Mouse (Mus musculus) layer of hippocampus, postnatal 14 days (tissue): ENCODE measurements around the gene Ubald1. TPM values are rescaled to one million over a fixed set of nuclear protein-coding genes. Genes with fewer than 3 reads are reported as not detected.

Experiments used
- DNase-seq, 2 experiments: peaks; one replicate each; pipeline ENCODE4 v3.0.0; 2021 to 2022; ENCODE audit warnings: low spot score in 2 of 2, mixed read lengths in 1 of 2
- total RNA-seq, 2 experiments: library from RNA; stranded (reverse); gene quantifications; 2 replicates each; pipeline ENCODE4 v1.2.3; 2021

The Ubald1 gene
- total RNA-seq, 2 experiments from 2014 or later, result 80.1 to 84.6 TPM

DNA sequence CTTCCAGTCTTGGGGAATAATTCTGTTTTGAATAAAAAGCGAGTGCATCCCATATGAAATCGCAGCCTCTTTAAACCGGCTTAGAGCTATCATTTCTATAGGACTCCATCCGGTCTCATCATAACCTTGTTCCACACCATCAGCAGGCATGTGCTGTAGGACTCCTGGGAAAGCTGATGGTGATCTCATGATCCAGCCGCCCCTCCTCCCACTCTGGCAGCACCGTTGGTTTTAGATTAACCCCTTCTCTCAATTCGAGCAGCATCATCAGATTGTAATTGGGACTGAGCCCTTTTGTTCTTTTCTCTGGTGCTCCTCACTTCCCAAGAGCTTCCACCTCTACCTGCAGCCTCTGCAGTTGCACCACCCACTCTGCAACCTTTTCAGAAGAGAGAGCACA lies 21.1 kb upstream of the Ubald1 start:
- DNase-seq, result no peak

DNA sequence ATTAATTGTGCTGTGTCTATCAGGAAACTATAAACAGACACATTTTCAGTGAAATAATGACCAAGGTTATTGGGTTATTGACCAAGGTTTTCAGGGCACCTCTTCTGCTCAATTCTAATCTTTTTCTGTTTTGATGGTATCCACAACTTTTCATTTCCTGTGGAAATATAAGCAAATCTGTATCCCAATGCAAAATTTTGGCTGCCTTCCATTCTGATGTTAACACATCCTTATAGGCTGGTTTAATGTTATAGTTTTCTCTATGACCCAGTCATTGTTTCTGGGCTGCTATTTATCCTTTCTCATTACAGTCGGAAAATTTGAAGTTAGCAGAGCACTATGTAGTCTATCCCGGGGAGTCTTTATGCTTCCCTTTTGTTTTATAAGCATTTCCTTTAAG lies 19.6 kb upstream of the Ubald1 start:
- DNase-seq, result no peak

DNA sequence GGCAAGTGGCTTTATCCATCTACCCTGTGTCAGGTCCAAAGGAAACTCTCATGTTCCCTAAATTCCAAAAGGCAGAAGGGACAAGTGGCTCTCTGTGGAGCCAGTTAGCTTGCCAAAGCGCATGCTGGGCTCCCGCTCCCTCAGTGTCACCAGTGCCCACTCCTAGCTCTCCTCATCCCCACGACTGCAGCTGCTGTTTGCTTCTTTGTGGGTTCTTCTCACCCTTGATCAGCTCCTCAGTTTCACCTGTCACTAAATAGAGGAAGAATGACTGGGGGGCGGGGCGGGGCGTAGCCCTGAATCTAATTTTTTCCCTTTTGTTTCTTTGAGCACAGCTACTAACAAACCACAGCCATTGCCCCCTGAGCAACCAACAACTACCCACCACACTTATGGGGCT lies 18.8 kb upstream of the Ubald1 start:
- no peak for DNase-seq

DNA sequence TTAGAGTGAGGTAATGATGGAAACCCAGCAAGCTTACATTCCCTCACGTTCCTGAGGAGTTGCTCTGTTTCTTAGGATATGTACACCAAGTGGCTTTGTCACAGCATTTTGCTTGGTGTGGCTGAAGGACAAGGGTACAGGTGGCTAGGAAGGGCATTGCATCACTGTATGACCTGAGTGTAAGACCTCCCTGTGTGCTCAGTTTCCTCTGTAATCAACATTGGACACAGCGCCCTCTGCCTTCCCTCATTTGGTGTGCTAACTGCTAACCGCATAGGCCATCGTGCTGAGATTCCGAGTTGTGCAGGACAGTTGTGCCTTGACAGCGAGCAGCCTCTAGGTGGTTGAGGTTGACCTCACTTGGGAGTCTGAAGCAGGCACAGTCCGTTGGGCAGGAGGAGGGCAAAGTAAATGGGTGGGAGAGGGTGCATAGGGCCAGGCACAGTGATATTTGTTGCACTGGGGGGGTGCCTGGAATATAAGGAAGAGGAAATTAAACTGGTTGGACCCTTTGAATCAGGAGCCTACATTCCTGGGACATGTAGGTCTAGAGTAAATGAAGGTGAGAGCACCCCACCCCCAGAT lies 17.1 kb upstream of the Ubald1 start:
- DNase-seq, result no peak

DNA sequence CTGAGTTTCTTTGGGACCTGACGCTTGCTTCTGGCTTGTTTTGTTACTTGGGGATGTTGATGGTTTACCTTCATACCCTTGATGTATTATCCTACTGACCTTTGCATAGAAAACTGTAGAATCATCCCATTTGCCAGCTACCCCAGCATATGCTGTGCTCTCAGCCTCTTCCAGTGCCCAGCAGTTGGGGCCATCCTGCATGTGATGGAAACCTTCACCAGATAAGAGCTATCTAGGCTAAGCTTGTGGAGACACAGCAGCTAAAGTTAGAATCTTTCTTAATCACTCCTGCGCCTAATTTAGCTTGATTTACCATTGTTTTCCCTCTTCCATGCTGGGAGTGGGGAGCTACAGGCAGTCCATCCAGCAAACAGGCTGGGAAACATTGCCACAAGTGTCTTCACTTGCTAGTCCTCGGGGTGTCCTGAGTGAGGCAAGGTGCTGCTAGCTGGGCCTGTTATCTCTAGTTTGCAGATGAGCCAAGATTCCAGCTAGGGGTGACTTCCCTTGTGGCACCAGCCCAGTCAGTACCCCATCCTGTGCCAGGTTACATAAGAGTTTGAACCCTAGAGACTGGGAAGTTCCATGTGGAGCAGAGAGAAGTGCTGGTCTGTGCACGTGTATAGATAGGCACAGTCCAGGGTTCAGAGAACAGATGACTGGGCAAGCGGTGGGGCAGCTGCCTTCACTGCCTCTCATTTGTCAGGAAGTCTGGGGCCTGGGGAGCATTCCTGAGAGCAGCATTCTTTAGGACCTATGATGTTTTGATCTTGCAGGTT lies 16.3 kb upstream of the Ubald1 start:
- DNase-seq, result no peak

DNA sequence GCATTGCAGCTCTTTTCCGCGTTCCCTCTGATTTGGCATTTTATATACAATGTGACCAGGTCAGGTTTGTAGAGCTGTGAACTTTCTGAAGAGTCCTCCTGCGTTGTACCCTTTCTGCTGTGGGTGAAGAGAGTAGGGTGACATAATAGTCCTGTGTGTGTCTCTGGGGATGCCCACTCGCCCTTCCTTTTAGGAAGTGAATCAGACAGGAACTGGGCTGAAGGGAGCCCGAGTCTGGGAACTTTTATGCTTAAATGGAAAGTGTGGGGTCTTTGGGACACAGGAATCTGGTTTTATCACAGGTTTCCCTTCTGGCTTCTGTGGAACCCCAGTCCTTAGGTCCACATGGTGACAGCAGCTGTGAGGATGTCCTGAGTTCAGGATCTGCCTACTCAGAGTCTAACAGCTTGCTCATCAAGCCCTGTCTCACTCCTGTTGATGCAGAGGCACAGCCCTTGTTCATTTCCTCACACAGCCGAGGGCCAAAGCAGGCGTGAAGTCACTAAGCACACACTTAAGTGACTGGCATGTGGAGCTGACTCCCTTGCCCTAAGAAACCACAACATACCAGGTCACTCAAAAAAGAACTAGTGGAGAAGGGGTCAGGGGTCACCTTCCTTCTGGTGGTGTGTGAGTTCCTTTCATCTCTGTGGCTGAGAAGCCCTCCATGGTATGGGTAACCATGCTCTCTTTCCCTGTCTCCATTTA lies 14.2 kb upstream of the Ubald1 start:
- no peak for DNase-seq

DNA sequence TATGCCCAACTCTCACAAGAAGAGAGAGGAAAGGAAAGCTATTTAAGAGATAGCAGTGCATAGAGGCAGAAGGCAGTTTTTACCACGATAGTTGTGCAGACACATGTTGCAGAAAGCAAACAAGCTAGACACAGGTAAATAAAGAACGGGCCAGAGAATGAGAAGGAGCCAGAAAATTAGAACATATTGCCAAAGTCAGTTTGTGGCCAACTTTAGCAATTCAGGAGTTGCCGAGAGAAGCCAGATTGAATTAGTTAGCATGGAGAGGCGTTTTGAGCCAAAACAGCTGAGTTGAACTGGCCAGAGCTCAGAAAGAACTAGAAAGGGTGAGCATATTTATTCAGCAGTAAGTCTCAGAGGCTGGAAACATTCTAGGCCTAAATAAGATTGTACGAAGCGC lies 12.1 kb upstream of the Ubald1 start:
- no peak for DNase-seq

DNA sequence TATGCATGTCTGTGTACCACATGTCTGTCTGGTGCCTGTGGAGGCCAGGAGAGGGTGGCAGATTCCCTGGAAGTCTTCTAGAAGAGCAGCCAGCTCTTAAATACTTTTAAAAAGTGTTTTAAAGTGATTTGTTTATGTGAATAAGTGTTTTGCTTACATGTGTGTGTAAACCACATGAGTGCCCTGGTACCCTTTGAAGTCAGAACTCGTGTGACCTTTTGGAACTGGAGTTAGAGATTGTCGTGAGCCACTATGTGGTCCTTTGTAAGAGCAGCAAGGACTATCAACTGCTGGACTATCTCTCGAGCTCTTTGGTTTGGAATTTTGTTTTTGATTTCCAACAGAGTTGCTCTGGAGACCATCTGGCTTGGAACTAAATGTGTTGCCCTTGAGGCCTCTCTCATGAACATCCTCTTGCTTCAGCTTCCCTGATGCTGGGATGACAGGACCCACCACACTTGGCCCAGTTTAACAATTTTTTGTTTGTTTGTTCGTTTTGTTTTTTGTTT lies 10.1 kb upstream of the Ubald1 start:
- DNase-seq, result no peak

DNA sequence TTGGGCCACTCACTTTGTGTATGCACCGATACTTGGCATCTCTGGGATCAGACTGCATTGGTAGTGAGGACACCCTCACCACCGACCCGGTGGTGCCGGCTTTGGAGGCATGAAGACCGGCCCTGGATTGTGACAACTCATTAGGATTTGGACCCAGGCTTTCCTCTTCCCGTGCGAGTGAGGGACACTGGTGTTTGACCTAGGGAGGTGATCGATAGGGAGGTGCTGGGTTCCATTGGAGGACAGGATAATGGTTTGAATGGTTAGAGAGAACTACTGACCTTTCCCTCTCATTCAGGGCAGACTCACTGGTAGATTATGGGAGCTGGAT lies 6.5 kb upstream of the Ubald1 start:
- DNase-seq, result no peak

DNA sequence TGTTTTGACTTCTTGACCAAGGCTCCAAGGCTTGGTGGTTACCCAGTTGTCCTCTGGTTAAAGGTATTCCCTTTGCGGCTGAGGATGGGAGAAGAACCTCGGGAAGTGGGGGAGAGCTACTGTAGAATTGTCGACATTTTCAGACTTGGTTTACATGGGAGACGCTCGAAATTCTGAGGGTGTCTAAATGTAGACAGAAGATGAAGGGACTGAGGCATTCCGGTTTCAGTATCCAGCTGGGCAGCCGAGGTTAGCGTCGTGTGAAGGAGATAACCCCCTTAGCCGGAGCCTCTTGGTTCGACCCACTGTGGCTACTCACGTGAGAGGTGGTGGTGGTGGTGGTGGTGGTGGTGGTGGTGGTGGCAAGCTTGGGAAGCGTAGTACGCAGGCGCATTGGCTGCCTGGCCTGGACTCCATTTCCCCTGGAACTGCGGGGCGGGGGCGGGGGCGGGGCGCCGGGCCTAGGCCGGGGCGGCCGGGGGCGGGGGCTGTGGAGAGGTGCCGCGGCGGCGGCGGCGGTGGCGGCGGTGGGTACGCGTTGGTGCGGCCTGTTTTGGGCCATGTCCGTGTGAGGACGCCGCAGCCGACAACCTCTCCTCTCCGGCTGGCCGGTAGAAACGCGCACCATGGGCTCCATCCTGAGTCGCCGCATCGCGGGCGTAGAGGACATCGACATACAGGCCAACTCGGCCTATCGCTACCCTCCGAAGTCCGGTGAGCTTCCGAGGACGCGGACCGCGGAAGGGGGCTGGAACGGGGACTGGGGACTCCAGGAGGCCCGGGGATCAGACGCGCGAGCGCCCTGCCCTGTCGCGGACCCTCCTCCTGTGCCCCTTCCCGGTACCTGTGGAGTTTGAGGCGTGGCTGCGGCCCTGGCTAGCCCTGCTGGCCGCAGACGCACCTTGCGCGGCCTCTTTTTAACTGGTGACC lies 5.9 kb upstream of the Ubald1 start, which contains the start of gene Mgrn1:
Gene Mgrn1, plus strand, starts transcription at position 490 of the 930 bp plus-strand sequence.
- DNase-seq, result peak; percentile 83 to 91

DNA sequence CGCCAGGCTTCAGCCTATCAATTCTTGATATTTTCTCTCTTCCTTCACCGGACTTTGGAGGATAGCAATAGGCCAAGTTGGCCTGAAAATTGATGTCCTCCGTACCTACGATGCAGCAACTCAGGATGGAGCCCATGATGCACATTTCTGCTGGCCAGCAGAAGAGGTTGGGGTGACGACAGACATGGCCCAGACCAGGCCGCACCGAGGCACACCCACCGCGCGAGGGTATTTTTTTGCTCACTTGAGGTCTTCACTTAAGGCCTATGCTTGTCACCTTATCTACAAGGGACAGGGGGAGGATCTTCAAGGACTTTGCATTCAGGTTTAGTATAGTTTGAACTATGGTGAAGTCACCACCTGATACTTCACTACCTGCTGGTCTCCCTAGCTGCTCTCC lies 4.8 kb upstream of the Ubald1 start:
- no peak for DNase-seq

DNA sequence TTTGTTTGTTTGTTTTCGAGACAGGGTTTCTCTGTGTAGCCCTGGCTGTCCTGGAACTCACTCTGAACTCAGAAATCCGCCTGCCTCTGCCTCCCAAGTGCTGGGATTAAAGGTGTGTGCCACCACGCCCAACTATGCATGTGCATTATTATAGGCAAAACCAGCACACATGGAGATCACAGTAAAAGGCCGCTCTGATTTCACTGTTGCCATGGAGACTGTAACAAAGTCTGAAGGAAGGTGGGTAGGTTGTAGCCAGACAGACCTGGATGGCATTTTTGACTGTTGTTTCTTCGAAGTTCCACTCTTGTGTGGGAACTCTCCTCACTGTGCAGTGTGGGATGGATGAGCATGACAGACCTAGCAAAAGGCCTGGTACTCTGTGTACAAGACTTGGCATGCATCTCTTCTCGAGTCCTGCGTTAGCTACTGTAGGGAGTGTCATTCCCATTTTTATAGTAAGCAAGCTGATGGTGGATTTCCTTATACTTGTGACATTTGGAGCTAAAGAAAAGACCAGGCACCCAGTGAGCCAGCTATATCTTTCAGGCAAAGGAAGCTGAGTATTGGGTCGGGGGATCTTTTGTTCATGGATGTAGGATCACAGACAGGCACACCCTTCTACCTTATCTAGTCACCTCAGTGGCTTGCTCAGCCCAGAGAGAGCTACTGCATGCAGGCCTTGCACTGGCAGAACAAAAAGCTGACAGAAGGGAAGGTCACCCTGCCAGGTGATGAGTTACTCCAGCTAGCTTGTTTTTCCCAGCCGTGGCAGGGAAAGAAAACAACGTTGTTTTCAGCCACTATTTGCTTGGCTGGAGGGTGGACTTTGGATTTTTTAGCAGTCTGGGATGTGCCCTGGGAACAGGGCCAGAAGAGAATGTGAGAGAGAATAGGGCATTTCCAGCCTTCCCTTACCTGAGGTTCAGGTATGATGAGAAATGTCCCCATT lies 1.6 kb upstream of the Ubald1 start:
- no peak for DNase-seq

DNA sequence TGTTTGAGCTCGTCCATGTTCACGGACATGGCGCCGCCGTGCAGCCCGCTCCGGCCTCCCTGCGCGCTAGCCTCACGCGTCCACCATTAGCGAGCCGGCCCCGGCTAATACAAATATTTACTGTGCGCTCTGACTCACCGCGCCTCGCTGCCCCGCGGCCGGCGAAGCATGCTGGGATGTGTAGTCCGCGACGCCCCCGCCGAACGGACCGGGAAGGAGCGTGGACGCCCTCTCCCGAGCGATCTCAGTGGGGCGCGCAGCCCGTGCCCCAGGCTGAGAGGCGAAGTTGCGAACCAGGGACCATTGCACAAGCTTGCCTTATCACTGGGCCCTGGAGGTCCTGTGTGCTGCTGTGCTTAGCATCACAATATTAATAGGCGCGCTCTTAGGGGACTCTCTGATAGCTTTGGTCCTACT lies 399 bp downstream of the Ubald1 start:
- peak; percentile 91 to 94 for DNase-seq

DNA sequence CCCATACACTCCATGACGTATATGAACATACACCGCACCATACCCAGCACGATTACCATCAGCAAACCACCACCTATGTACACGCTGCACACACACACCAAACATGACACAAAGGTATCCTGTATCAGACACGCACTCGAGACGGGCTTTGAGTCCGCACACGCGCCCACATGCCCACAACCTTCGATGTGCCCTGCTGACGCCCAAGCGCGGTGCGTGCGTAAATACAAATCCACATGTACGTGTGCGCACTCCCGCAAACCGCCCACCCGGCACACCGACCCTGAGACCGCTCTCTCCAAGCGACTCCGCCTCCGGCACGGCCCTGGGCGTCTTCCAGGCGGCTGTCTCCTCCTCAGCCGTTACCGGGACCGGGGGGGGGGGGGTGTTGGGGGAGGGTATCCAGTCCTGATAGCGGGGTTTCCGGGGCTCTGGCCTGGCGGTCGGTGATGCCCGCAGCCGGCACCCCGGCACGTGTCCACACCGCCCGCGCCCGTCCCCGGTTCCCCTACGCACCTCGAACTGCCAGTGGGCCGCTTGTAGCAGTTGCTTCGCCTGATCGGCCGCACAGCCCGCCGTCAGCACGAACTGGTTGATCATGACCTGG lies 911 bp downstream of the Ubald1 start:
- no peak for DNase-seq

DNA sequence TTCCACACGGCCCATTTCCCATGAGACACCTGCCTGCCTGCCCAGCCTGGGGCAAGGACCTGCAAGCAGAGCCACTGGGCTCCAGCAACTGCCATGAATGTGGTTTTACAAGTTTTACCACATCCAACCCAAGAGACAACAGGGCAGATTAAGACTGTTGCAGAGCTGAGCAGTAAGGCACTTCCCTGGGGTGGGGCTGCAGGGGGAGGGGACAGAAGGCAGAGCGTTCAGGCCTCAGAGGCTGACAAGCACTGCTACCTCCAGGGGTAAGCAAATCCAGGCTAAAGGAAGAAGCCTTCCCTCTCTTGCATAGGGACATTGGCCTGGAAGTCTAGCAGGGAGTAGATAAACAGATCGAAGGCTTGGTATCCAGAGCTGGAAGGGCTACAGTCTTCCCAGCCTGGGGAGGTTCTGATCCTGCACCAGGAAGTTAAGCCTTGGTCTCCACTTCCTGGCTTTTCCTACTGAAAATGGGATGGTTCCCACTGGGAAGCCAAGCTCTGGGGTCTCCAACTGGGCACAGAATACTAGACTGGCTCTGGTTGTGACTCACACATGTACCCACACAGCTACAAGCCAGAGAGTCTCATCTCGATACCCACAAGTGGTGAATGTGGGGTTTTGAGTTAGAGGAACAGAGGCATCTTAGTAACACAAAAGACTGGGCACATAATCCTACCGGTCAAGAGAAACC lies 1.8 kb downstream of the Ubald1 start:
- DNase-seq, result no peak

DNA sequence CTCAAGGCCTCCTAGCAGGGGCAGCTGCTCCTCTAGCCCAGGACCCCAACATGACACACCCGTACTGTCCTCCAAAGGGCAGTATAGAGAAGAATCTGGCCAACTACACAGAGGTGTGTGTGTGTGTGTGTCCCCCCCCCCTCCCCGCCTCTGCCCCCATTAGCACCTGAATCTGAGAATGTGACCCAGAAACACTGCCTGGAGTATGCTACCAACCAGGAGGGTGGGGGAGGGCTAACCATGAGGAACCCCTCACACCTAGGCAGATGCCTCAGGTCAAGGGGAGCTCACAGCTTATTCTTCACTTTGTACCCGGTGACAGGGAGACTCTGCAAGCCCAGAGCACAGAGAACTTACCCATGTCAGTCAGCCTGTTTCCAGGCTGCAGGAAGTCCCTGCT lies 2.4 kb downstream of the Ubald1 start:
- no peak for DNase-seq

DNA sequence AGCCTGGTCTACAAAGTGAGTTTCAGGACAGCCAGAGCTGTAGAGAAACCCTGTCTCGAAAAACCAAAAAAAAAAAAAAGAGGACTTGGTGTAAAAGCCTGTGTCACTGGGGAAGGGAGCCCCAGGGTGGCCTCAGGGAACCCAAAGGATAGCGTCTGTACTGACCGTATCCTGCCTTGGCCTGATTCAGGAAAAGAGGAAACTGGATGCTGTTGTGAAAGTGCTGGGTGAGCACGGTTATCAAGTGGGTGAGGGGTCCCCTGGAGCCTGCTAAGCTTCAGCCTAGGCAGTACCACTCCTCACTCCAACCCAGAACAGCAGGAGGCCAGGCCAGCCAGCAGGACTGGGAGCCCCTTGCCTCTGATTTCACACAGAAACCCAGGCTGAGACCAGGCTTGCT lies 2.9 kb downstream of the Ubald1 start:
- DNase-seq, result no peak

DNA sequence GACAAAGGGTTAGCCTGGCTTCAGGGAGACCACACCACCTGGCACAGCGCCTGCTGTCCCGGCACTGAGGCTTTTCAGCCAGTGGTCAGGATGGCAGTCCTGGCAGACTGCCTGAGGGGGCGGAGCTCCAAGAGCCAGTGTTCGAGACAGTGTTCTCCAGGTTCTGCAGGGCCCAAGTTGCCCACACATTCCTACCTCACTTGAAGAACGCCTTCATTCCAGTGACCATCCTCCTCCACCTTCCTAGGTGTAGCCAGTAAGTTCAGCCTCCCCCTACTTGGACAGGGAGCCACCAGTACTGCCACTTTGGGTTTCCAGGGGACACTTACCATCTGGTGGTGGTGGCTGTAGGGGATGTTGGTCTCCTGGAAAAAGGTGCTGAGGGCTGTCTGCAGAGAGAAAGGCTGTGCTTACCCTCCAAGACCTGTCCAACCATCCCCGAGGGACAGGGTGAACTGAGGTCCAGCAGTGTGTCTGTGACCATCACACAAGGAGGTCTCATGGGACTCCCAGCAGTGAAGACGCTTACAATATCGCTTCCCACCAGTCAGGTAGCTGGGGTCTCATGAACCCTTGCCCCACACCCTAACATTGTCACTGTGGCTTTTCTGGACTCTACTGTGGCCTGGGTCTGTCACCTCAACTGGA lies 4.0 kb downstream of the Ubald1 start:
- peak; percentile 50 to 59 for DNase-seq
